Mouse (Mus musculus): ENCODE results near the gene Ms4a13.

Ms4a13 gene

DNA sequence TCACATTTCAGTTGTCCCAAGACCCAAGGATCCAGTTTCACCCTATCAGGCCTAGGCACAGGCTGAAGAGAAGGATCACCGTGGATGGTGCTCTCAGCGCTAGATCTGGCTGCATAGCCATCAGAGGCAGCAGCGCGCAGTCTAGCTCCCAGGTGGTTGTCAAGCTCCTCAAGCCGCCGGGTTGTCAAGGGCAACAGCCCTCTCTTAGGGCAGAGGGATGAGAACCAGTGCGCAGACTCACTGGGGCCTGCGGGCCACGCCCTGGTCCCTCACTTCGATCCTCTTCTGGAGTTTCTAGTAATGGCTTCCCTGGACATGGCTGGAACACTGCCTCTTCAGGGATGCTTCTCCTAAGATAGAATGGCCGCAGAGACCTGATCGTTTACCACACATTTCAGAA lies at the start of gene Ms4a13:
Gene Ms4a13, minus strand, starts transcription at position 192 of the 400 bp plus-strand sequence.
- CTCF ChIA-PET = no interaction called here

DNA sequence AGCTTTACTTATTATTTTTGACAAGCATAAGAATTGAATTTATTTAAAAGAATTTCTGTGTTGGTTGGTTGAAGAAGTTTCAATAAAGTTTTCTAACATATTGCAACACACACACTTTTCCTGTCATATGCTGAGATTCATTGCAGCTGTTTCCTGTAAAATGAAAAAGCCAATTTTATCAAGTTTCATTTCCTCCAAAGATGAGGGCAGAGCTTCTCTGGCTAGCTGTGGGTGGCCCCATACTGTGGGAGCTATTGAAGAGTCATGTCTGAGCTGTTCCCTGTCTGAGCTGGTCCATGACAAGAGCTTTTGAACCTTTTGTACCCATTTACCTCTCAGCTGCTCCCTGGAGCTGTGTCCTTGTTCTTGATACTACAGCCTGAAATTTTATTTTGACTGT lies 47.7 kb upstream of the Ms4a13 start:
- CTCF ChIA-PET = interaction anchor here (1.1 kb wide), 1 partner anchor 22 kb away, joined by 3 read pairs; the partner anchor contains the start of gene Ms4a1

DNA sequence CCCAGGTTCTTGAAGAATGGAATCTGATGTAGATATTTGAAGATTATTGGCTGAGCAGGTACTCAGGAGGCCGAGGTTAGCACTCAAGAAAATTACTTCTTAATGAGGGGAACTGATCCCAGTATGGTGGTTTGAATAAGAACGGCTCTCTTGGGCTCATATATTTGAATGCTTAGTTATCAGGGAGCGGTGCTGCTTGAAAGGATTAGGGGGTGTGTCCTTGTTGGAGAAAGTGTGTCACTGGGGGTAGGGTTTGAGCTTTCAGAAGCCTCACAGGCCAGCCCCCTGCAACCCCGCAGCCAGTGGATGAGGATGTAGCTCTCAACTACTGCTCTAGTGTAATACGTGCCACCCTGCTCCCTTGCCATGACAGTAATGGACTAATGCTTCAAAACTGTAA lies 46.0 kb upstream of the Ms4a13 start:
- CTCF ChIA-PET = no interaction called here

DNA sequence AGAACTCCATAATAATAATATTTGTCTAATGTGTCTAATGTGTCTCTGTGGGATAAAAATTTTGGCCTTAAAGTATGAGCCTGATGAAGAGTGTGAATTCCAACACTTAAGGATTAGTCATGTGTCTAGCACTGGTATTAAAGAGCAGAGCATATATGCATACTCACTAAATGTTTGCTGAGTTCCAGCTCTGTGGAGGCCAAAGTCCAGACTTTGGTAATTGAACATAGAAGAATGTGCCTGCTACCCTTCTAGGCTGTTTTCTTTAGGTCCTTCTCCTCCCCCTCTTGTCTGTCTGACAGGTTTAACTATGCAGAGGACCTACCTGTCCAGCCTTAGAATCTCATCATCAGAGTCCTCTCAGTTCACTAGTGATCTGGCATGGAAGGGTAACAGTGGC lies 39.3 kb upstream of the Ms4a13 start:
- CTCF ChIA-PET = no interaction called here

DNA sequence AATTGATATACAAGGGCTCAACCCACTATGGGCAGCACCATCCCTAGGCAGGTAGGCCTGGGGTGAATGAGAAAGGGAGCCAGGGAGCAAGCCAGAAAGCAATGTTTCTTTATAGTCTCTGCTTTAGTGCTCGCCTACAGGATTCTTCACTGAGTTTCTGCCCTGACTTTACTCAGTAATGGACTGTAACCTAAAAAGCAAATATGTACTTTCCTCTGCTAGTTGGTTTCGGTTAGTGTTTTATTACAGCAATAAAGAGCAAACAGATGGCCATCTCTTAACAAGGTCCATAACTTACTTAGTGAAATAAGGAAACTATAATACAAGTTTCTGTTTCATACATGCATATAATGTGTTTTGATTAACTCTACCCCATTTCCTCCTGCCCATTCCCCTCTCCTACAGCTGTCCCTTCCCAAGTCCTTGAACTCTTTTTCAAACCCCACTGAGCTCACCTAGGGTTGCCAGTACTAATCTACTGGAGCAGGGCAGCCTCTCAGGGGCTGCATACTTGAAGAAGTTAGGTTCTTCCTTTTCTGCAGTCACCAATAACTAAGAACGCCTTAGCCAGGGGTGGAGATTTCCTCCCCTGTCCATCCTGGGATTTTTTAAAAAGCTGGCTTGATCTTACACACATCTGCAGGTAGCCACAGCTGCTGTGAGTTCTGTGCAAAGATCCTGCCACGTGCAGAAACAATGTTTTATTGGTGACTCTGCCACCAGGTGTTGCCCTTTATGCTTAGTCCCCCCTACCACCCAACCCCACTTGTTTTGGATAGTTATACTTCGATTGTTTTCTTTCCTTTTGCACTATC lies 38.6 kb upstream of the Ms4a13 start:
- CTCF ChIA-PET = no interaction called here

DNA sequence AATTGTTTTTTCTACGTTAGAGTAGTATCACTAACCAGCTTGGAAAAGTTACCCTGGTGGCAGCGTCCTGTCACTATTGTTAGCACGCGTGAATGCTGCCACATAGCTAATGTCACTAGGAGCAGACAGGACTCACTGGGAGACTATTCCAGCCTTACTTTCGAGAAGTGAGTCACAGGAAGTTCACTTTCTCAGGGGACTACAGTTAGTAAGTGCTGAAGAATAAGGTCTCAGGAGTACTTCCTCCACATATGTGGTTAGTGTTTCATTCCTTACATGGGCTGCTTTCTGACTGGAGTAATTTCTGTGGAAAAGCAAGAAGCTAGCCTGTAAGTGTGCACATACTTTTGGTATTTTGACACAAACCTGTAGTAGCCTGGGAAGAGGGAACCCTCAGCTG lies 37.7 kb upstream of the Ms4a13 start:
- CTCF ChIA-PET = no interaction called here

DNA sequence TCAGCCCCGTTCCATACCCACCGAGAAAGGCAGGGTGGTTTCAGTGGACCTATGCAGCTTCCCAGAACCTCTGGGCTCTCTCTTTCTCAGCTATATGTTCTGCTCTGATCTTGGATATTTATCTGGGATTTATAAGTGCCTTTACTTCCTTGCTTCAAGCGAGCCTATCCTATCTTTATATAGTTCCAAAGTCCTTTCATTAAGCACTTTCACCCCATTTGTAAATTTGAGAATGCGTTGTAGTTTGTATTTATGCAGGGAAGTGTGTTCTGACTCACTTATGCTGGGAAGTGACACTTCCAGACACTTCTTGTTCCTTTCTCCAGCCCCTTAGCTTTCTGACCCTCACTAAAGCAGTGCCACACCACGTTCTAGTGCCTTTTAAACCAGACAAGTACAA lies 35.8 kb upstream of the Ms4a13 start, which contains the start of gene Ms4a12:
Gene Ms4a12, minus strand, starts transcription at position 101 of the 400 bp plus-strand sequence.
- CTCF ChIA-PET = no interaction called here

DNA sequence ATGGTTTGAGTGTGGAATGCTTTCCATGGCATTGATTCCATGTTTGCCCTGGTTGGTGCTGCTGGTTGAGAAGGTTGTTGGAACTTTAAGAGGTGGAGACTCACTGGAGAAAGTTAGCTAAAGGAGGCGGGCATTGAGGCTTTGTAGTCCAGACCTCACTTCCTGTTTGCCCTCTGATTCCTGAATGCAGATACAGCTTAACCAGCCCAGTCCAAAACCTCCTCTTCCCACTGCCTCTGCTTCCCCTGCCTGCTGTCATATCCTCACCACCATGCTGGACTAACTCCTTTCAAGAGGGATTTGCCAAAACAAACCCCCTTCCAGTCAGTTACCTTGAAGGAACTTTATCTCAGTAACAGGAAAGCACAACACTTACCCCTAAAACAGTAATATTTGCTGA lies 4.0 kb downstream of the Ms4a13 start:
- CTCF ChIA-PET = interaction anchor here (0.7 kb wide), 1 partner anchor 434 kb away, joined by 3 read pairs; no protein-coding TSS in a partner anchor

DNA sequence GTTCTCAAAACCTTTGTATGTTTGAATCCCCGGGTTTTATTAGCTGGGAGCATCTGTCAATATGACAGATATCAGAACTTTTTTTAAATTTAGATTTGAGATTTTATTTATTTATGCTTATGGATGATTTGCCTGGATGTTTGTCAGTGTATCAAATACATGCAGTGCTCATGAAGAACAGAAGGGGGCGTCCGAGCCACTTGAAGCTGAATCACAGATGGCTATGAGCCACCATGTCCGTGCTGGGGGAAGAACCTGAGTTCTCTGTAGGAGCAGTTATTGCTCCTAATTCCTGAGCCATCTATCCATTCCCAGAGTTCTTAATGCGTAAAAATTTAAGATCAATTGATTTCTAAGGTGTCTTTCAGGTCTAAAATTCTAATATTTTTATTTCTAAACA lies 12.4 kb downstream of the Ms4a13 start:
- CTCF ChIA-PET = interaction anchor here (0.6 to 1.2 kb wide), 2 partner anchors 24 to 158 kb away, joined by 3 to 4 read pairs; no protein-coding TSS in a partner anchor

DNA sequence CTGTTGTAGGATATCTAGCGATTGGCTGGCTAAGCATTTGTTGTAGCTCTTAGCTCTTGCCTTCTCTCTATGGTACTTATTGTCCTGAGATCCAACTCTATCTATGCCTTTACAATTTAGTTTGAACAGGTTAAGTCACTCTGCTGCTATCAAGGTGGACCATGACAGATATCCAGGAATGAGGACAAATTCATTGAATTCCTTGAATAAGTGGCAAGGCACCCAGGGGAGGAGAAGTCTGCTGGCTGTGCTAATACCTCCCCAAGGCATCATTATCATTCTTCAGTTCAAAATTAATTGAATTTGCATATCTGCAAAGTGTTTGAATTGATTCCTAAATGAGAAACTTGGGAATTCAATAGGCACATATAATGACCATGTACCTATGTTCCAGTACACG lies 19.1 kb downstream of the Ms4a13 start:
- CTCF ChIA-PET = no interaction called here

DNA sequence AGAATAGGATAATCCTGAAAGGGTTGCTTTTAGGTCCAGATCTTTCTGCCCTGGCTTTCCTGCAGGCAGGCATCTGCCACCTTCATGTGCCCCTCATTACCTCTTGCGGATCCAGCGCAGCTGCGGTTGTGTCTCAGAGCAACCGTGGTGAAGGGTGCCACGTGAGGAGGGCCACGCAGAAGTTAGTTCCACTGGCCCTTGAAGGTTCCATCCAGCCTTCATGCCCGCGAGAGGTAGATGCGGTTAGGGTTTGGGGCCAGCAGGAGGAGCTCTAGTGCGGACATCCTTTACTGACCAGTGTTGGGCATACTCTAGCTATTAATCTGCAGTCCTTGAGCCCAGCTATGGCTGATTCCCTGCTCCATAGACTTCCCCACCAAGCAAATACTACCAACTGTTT lies 31.4 kb downstream of the Ms4a13 start, which contains the start of gene 1700025F22Rik:
Gene 1700025F22Rik, minus strand, starts transcription at position 149 of the 400 bp plus-strand sequence.
- CTCF ChIA-PET = no interaction called here

DNA sequence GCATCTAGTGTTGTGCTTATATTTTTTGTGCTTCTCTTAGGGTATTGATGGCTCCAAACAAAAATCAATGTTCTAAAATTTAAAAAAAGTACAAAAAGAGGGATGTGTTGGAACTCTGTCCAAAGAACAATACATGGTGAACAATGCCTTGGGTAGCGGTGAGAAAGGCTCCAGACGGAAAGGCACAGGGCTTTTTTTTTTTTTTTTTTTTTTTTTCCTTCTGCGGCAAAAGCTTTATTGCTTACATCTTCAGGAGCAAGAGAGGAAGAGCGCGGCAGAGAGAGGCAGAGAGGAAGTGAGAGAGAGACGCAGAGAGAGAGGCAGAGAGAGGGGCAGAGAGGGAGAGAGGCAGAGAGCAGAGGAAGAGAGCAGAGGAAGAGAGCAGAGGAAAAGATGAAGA lies 38.6 kb downstream of the Ms4a13 start:
- CTCF ChIA-PET = interaction anchor here (0.6 kb wide), 1 partner anchor 151 kb away, joined by 3 read pairs; no protein-coding TSS in a partner anchor

DNA sequence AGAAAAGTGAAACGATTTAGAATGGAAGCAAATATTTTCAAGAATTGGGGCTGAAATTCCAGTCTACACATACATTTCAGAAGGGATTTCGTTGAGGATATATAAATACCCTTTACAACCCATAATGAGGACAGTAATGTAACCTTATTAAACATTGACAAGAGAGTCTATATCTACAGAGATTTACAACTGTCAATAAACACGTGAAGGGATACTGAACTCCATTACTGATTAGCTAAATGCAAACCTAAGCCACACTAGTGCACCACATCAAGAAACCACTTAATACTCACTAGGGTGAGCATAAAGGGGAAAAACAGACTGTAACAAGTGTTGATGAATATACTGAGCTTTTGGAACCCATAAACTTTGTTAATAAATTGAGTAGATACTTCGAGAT lies 61.2 kb downstream of the Ms4a13 start:
- CTCF ChIA-PET = no interaction called here

DNA sequence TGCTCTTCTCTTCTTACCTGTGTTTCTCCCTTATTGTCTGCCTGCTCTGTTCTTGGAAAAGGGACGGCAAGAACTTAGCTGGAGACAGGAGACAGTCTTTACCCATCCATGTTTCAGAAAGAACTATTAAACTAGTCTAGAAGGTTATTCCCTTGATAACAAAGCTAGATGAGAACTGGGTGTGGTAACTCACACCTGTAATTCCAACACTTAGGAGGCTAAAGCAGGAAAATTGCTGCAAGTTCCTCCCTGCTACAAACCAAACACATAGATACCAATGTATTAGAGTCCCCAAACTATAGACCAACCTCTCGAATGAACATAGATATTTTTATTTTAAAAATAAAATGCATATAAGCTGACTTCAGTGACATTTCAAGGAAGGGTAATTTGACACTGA lies 61.7 kb downstream of the Ms4a13 start:
- CTCF ChIA-PET = no interaction called here

DNA sequence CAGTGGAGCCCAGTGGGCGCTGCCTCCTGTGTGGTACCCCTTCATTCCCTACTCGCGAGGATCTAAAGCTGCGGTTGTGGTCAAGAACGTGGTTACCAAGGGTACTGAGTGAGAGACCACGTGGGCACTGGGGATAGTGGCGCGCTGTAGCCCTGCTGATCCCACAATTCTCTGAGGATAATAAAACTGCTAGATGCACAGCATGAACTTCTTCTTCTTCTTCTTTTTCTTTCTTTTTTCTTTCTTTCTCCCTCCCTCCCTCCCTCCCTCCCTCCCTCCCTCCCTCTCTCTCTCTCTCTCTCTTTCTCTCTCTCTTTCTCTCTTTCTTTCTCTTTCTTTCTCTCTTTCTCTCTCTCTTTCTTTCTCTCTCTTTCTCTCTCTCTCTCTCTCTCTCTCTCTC lies 65.8 kb downstream of the Ms4a13 start, which contains the start of gene 1700017D01Rik:
Gene 1700017D01Rik, minus strand, starts transcription at position 101 of the 400 bp plus-strand sequence.
- CTCF ChIA-PET = interaction anchor here (0.6 kb wide), 1 partner anchor 47 kb away, joined by 5 read pairs; no protein-coding TSS in a partner anchor

DNA sequence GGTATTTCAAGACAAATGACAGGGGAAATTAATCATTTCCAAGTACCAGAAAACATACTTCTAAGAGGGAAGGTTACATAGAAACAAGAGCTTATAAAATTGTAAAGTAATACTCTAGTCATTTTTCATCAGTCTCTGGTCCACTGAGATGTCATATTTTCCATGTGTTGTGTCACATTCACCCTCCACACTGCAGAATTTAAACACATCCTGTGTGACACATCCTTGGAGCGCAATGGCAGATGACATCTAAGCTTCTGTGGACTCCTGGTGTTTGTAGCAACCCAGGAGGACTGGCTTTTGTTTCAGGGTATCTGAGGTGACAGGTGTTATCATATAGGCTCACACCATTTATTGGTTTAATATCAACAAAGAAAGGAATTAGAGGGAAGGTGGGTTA lies 66.8 kb downstream of the Ms4a13 start:
- CTCF ChIA-PET = no interaction called here

DNA sequence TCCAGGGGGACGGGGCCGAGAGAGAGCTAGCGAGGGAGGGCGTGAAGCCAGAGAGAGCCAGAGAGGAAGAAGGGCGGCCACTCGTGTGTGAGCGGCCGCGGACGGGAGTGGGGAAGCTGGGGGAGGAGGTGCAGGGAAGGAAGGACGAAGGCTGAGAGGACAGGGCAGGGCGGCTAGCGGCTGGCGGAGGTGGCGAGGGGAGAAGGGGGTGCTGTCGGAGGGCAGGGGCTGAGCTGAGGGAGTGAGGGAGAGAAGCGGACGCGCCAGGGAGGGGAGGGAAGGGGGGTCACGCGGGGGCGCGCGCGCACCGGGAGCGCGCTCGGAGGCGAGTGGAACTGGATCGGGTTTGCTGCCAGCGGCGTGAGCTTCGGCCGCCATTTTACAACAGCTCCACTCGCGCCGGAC lies 75.5 kb downstream of the Ms4a13 start:
- CTCF ChIA-PET = interaction anchor here (0.7 kb wide), 1 partner anchor 11 kb away, joined by 3 read pairs; no protein-coding TSS in a partner anchor
